Mouse (Mus musculus) cerebellum, postnatal 25 days (tissue): ENCODE measurements around the gene Paqr9.

ENCODE experiments used
- DNase-seq, 2 experiments: peaks; one replicate each; pipeline ENCODE4 v3.0.0; 2021; ENCODE audit warnings: mixed read lengths in 2 of 2

Paqr9 gene

GRCm38 (mm10) chr9:95581021-95581757 is 21.7 kb downstream of the Paqr9 start:
- no peak for DNase-seq

GRCm38 (mm10) chr9:95581758-95582515 is 22.5 kb downstream of the Paqr9 start:
- no peak for DNase-seq

- DNase-seq: no peak
These were observed 23.1 kb downstream of the Paqr9 start for GRCm38 (mm10) chr9:95582555-95582954.

GRCm38 (mm10) chr9:95586046-95586445 is 26.6 kb downstream of the Paqr9 start:
- DNase-seq: no peak

- DNase-seq: no peak
These were observed 28.6 kb downstream of the Paqr9 start for GRCm38 (mm10) chr9:95588070-95588469.

- DNase-seq: no peak
These were observed 34.8 kb downstream of the Paqr9 start for GRCm38 (mm10) chr9:95594291-95594690.

GRCm38 (mm10) chr9:95597466-95598178 is 38.2 kb downstream of the Paqr9 start:
- no peak for DNase-seq

- DNase-seq: no peak
These were observed 38.8 kb downstream of the Paqr9 start for GRCm38 (mm10) chr9:95598179-95598721.

- DNase-seq: peak in 1 of 2 experiments; percentile 16
These were observed 39.9 kb downstream of the Paqr9 start for GRCm38 (mm10) chr9:95599399-95599798.

GRCm38 (mm10) chr9:95602849-95603248 is 43.4 kb downstream of the Paqr9 start:
- DNase-seq: no peak

GRCm38 (mm10) chr9:95603316-95603715 is 43.9 kb downstream of the Paqr9 start:
- no peak for DNase-seq

GRCm38 (mm10) chr9:95607196-95607595 is 47.7 kb downstream of the Paqr9 start:
- no peak for DNase-seq

GRCm38 (mm10) chr9:95612246-95612768 is 52.9 kb downstream of the Paqr9 start:
- DNase-seq: no peak

GRCm38 (mm10) chr9:95613426-95614127 is 54.1 kb downstream of the Paqr9 start:
- DNase-seq: no peak

- DNase-seq: no peak
These were observed 55.6 kb downstream of the Paqr9 start for GRCm38 (mm10) chr9:95614861-95615615.

- DNase-seq: no peak
These were observed 56.5 kb downstream of the Paqr9 start for GRCm38 (mm10) chr9:95615961-95616360.
